Comparison of ENCODE assay signal across 24 mouse cellular contexts in the genomic region with DNA sequence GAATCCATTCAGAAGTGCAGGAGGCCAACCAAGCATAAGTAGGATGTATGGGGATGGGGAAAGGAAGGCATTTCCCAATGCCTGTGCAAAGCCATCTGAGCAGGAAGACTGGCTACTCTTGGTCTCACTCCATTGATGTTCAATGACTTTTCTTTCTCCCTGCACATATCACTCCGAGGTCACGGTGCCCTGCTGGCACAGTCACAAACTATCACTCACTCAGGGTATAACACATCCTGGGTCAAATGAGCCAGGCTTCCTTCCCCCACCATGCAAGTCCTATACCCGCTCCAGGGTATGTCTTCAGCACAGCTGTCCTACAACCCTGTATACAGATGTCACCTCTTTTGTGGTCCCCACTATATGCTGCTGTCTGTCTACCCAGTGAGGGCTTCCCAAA. TPM values are rescaled to one million over a fixed set of nuclear protein-coding genes. Genes with fewer than 3 reads are reported as not detected.
A peak's percentile ranks its signal among the peaks of the same experiment; 100 is the strongest.
DNase-seq lines count a peak whose midpoint lies in the region; ATAC-seq and TF ChIP-seq lines count a peak whose summit lies in the region.
"Had no signal": no experiment of that assay in that cellular context is flagged by ENCODE, and none has a peak within 500 bp of the region (broad histone marks: within the 10 kb centered on the region; RNA-seq: fewer than 3 reads in every experiment).

No protein-coding gene starts in this region.

- no peaks in the 10 kb centered on the region for H3K27me3 ChIP-seq in hindbrain, embryonic 13.5 days
- H3K27me3 ChIP-seq in hindbrain, embryonic 12.5 days = no peaks in the 10 kb centered on the region
- no peaks in the 10 kb centered on the region for H3K27me3 ChIP-seq in midbrain, embryonic 16.5 days (ENCODE audit: control insufficient read depth, insufficient read depth, low read depth, low read length)
- no peaks in the 10 kb centered on the region for H3K27me3 ChIP-seq in midbrain, embryonic 14.5 days (ENCODE audit: control insufficient read depth, insufficient read depth, low read length)
- no peaks in the 10 kb centered on the region for H3K27me3 ChIP-seq in midbrain, postnatal 0 days (ENCODE audit: insufficient read depth, low read length)
- H3K27me3 ChIP-seq: neural tube, embryonic 13.5 days had no signal

- H3K36me3 ChIP-seq in hindbrain, embryonic 13.5 days = peaks cover 50% of the 10 kb centered on the region
- H3K36me3 ChIP-seq in hindbrain, embryonic 12.5 days = peaks cover 40% of the 10 kb centered on the region
- peaks cover 22% of the 10 kb centered on the region; the same call in 1 of the 2 replicates for H3K36me3 ChIP-seq in midbrain, embryonic 16.5 days (ENCODE audit: control insufficient read depth, insufficient read depth, low read length)
- peaks cover 42% of the 10 kb centered on the region for H3K36me3 ChIP-seq in midbrain, embryonic 14.5 days (ENCODE audit: control insufficient read depth, insufficient read depth, low read length)
- H3K36me3 ChIP-seq in midbrain, postnatal 0 days (ENCODE audit: insufficient read depth, low read length) = peaks cover 32% of the 10 kb centered on the region

- H3K4me2 ChIP-seq in hindbrain, embryonic 13.5 days = no peak overlapping the region
- no peak overlapping the region for H3K4me2 ChIP-seq in hindbrain, embryonic 12.5 days (replicated peaks)
- no peak overlapping the region for H3K4me2 ChIP-seq in midbrain, embryonic 16.5 days (ENCODE audit: low read length)
- H3K4me2 ChIP-seq in midbrain, embryonic 14.5 days (ENCODE audit: low read length) = no peak overlapping the region
- H3K4me2 ChIP-seq in midbrain, postnatal 0 days (ENCODE audit: low read depth, low read length, poor library complexity, severe bottlenecking) = peak overlapping the region; percentile 18; the same call in 1 of the 2 replicates
- H3K4me2 ChIP-seq: neural tube, embryonic 13.5 days had no signal

- H3K4me3 ChIP-seq in hindbrain, embryonic 13.5 days = no peak overlapping the region
- no peak overlapping the region for H3K4me3 ChIP-seq in hindbrain, embryonic 12.5 days
- no peak overlapping the region for H3K4me3 ChIP-seq in midbrain, embryonic 16.5 days (ENCODE audit: low read depth, low read length)
- no peak overlapping the region for H3K4me3 ChIP-seq in midbrain, embryonic 14.5 days (replicated peaks; ENCODE audit: low read depth, low read length)
- no peak overlapping the region for H3K4me3 ChIP-seq in midbrain, postnatal 0 days (ENCODE audit: low read depth, low read length)
- H3K4me3 ChIP-seq: forebrain, embryonic 10.5 days; neural tube, embryonic 13.5 days had no signal

- H3K9me3 ChIP-seq in hindbrain, embryonic 13.5 days = no peaks in the 10 kb centered on the region
- H3K9me3 ChIP-seq in hindbrain, embryonic 12.5 days (replicated peaks) = no peaks in the 10 kb centered on the region
- H3K9me3 ChIP-seq in midbrain, embryonic 16.5 days (replicated peaks; ENCODE audit: control insufficient read depth, low read length, poor library complexity, severe bottlenecking) = no peaks in the 10 kb centered on the region
- H3K9me3 ChIP-seq in midbrain, embryonic 14.5 days (ENCODE audit: control insufficient read depth, low read length) = no peaks in the 10 kb centered on the region
- no peaks in the 10 kb centered on the region for H3K9me3 ChIP-seq in midbrain, postnatal 0 days (ENCODE audit: low read length)
- H3K9me3 ChIP-seq: forebrain, embryonic 10.5 days; neural tube, embryonic 13.5 days had no signal

- no peak for TF ChIP-seq CTCF in midbrain, postnatal 0 days (IDR thresholded peaks at IDR 0.05)

- no peak overlapping the region for H3K27ac ChIP-seq in hindbrain, embryonic 13.5 days
- H3K27ac ChIP-seq in hindbrain, embryonic 12.5 days = no peak overlapping the region
- peak overlapping the region; percentile 43; the same call in 1 of the 2 replicates for H3K27ac ChIP-seq in midbrain, embryonic 16.5 days (ENCODE audit: low read length)
- H3K27ac ChIP-seq in midbrain, embryonic 14.5 days (replicated peaks; ENCODE audit: low read depth, low read length) = no peak overlapping the region
- peak overlapping the region; percentile 52; the same call in 1 of the 2 replicates for H3K27ac ChIP-seq in midbrain, postnatal 0 days (ENCODE audit: low read depth, low read length)
- H3K27ac ChIP-seq: forebrain, embryonic 10.5 days; neural tube, embryonic 13.5 days had no signal

- H3K9ac ChIP-seq in hindbrain, embryonic 13.5 days = peak overlapping the region; percentile 21; the same call in 1 of the 2 replicates
- H3K9ac ChIP-seq in hindbrain, embryonic 12.5 days = no peak overlapping the region
- 0 out of 2 replicates have a peak overlapping the region, but pooled peaks have one; percentile 5 for H3K9ac ChIP-seq in midbrain, embryonic 16.5 days (ENCODE audit: low read depth, low read length)
- no peak overlapping the region for H3K9ac ChIP-seq in midbrain, embryonic 14.5 days (replicated peaks; ENCODE audit: low read length)
- H3K9ac ChIP-seq in midbrain, postnatal 0 days (replicated peaks; ENCODE audit: low read length, poor library complexity, severe bottlenecking) = no peak overlapping the region
- H3K9ac ChIP-seq: liver, postnatal 0 days; neural tube, embryonic 13.5 days had no signal

- 80% methylated on average over 3 of the region's 3 CpGs for WGBS in hindbrain, embryonic 13.5 days
- 88% methylated on average over 3 of the region's 3 CpGs for WGBS in hindbrain, embryonic 12.5 days
- WGBS in midbrain, embryonic 16.5 days = 87% methylated on average over 3 of the region's 3 CpGs
- WGBS in midbrain, embryonic 14.5 days = 89% methylated on average over 3 of the region's 3 CpGs
- 95% methylated on average over 3 of the region's 3 CpGs for WGBS in midbrain, postnatal 0 days

- ATAC-seq in hindbrain, embryonic 13.5 days (ENCODE audit: low FRiP score) = no peak
- no peak for ATAC-seq in hindbrain, embryonic 12.5 days (ENCODE audit: low FRiP score)
- no peak for ATAC-seq in midbrain, embryonic 16.5 days
- no peak for ATAC-seq in midbrain, embryonic 14.5 days (ENCODE audit: low FRiP score, low TSS enrichment)
- no peak for ATAC-seq in midbrain, postnatal 0 days (ENCODE audit: low FRiP score)
- ATAC-seq: liver, postnatal 0 days had no signal

- no peak for DNase-seq in midbrain, embryonic 14.5 days
- DNase-seq in adrenal gland, postnatal 14 days = peak; percentile 72
- DNase-seq in midbrain, postnatal 0 days (ENCODE audit: low spot score) = no peak
- no peak for DNase-seq in gastrocnemius, postnatal 25 days
- no peak for DNase-seq in right cerebral cortex, adult 18-20 months
- DNase-seq: B cell, adult 2 months; cerebellum, adult 11-12 months; cerebellum, postnatal 36 days; gastrocnemius, postnatal 36 days; kidney, adult 2 months; kidney, postnatal 10 days; liver, postnatal 0 days; lung, postnatal 10 days; thymus, postnatal 14 days had no signal

- peaks cover 49% of the 10 kb centered on the region for H3K4me1 ChIP-seq in hindbrain, embryonic 13.5 days (replicated peaks)
- peaks cover 26% of the 10 kb centered on the region for H3K4me1 ChIP-seq in hindbrain, embryonic 12.5 days
- peaks cover 18% of the 10 kb centered on the region for H3K4me1 ChIP-seq in midbrain, embryonic 16.5 days (ENCODE audit: control insufficient read depth, insufficient read depth, low read length)
- peaks cover 17% of the 10 kb centered on the region for H3K4me1 ChIP-seq in midbrain, embryonic 14.5 days (ENCODE audit: control insufficient read depth, insufficient read depth, low read length)
- peaks cover 12% of the 10 kb centered on the region for H3K4me1 ChIP-seq in midbrain, postnatal 0 days (ENCODE audit: insufficient read depth, low read length)

RNA-seq across cellular contexts. Expression of a gene that starts 30.0 kb away (rescaled TPM):
- polyA plus RNA-seq in hindbrain, embryonic 13.5 days (2015; fragmentation: Nextera tagmentation; extraction: Ambion mirVana) = 17.7 and 18.4 TPM in 2 replicates
- 18.7 TPM in 2 replicates for polyA plus RNA-seq in hindbrain, embryonic 12.5 days (2016; fragmentation: Nextera tagmentation; extraction: Ambion mirVana)
- 24.5 and 25.9 TPM in 2 replicates for polyA plus RNA-seq in midbrain, embryonic 16.5 days (2015; fragmentation: Nextera tagmentation; extraction: Ambion mirVana)
- polyA plus RNA-seq in midbrain, embryonic 14.5 days (2014; fragmentation: Nextera tagmentation; extraction: Ambion mirVana) = 22.0 and 23.2 TPM in 2 replicates
- total RNA-seq in adrenal gland, postnatal 14 days (2021) = 24.9 and 32.2 TPM in 2 replicates
- 127 and 131 TPM in 2 replicates for total RNA-seq in midbrain, postnatal 0 days (2014; rRNA removed)
- polyA plus RNA-seq in midbrain, postnatal 0 days (2015; fragmentation: Nextera tagmentation; extraction: Ambion mirVana) = 22.2 and 23.4 TPM in 2 replicates
- 10 to 100 TPM; 38.9 to 56.7 TPM for total RNA-seq in gastrocnemius, postnatal 25 days (2021)

RNA-seq across cellular contexts. Expression of a gene that starts 35.1 kb away (rescaled TPM):
- polyA plus RNA-seq in hindbrain, embryonic 13.5 days (2015; fragmentation: Nextera tagmentation; extraction: Ambion mirVana) = 31.6 and 31.9 TPM in 2 replicates
- 56.4 and 58.0 TPM in 2 replicates for polyA plus RNA-seq in hindbrain, embryonic 12.5 days (2016; fragmentation: Nextera tagmentation; extraction: Ambion mirVana)
- polyA plus RNA-seq in midbrain, embryonic 16.5 days (2015; fragmentation: Nextera tagmentation; extraction: Ambion mirVana) = 24.2 and 27.9 TPM in 2 replicates
- polyA plus RNA-seq in midbrain, embryonic 14.5 days (2014; fragmentation: Nextera tagmentation; extraction: Ambion mirVana) = 19.4 and 28.7 TPM in 2 replicates
- total RNA-seq in adrenal gland, postnatal 14 days (2021) = 30.9 and 33.1 TPM in 2 replicates
- 16.2 and 16.8 TPM in 2 replicates for total RNA-seq in midbrain, postnatal 0 days (2014; rRNA removed)
- polyA plus RNA-seq in midbrain, postnatal 0 days (2015; fragmentation: Nextera tagmentation; extraction: Ambion mirVana) = 17.8 and 20.7 TPM in 2 replicates
- total RNA-seq in gastrocnemius, postnatal 25 days (2021) = 10 to 100 TPM; 13.3 TPM

RNA-seq across cellular contexts. Expression of a gene that starts 38.5 kb away (rescaled TPM):
- 0.82 and 0.98 TPM in 2 replicates for polyA plus RNA-seq in hindbrain, embryonic 13.5 days (2015; fragmentation: Nextera tagmentation; extraction: Ambion mirVana)
- polyA plus RNA-seq in hindbrain, embryonic 12.5 days (2016; fragmentation: Nextera tagmentation; extraction: Ambion mirVana) = 0.77 and 0.88 TPM in 2 replicates
- polyA plus RNA-seq in midbrain, embryonic 16.5 days (2015; fragmentation: Nextera tagmentation; extraction: Ambion mirVana) = 0.87 and 0.90 TPM in 2 replicates
- 0.46 and 0.51 TPM in 2 replicates for polyA plus RNA-seq in midbrain, embryonic 14.5 days (2014; fragmentation: Nextera tagmentation; extraction: Ambion mirVana)
- total RNA-seq in adrenal gland, postnatal 14 days (2021) = 0.30 TPM in 2 replicates
- total RNA-seq in midbrain, postnatal 0 days (2014; rRNA removed) = 0.66 and 1.4 TPM in 2 replicates
- 0.56 and 0.67 TPM in 2 replicates for polyA plus RNA-seq in midbrain, postnatal 0 days (2015; fragmentation: Nextera tagmentation; extraction: Ambion mirVana)
- total RNA-seq in gastrocnemius, postnatal 25 days (2021) = under 1 TPM; 0.08 to 0.20 TPM

RNA-seq across cellular contexts. Expression of a gene that starts 58.6 kb away (rescaled TPM):
- 0.26 and 0.66 TPM in 2 replicates for polyA plus RNA-seq in hindbrain, embryonic 13.5 days (2015; fragmentation: Nextera tagmentation; extraction: Ambion mirVana)
- polyA plus RNA-seq in hindbrain, embryonic 12.5 days (2016; fragmentation: Nextera tagmentation; extraction: Ambion mirVana) = 0.19 and 0.21 TPM in 2 replicates
- polyA plus RNA-seq in midbrain, embryonic 16.5 days (2015; fragmentation: Nextera tagmentation; extraction: Ambion mirVana) = 0.77 and 1.1 TPM in 2 replicates
- polyA plus RNA-seq in midbrain, embryonic 14.5 days (2014; fragmentation: Nextera tagmentation; extraction: Ambion mirVana) = 0.33 and 0.40 TPM in 2 replicates
- not detected in 2 replicates for total RNA-seq in adrenal gland, postnatal 14 days (2021)
- total RNA-seq in midbrain, postnatal 0 days (2014; rRNA removed) = 0.28 and 0.66 TPM in 2 replicates
- polyA plus RNA-seq in midbrain, postnatal 0 days (2015; fragmentation: Nextera tagmentation; extraction: Ambion mirVana) = 3.0 and 3.6 TPM in 2 replicates
- not detected for total RNA-seq in gastrocnemius, postnatal 25 days (2021)
- total RNA-seq: gastrocnemius, postnatal 36 days; heart, adult 8-10 months; hematopoietic stem cell, adult 5-6 weeks; left cerebral cortex, postnatal 36 days; liver, adult 2 months; megakaryocyte progenitor cell, adult 5-6 weeks had no signal
- polyA plus RNA-seq: forebrain, embryonic 10.5 days; liver, adult 2 months; liver, postnatal 0 days had no signal

Comparison
In these comparisons a context has a peak if more than half of its experiments do, and no peak if none do; other contexts are left out.
1. H3K27ac ChIP-seq: peak in midbrain, embryonic 16.5 days (single experiment) and midbrain, postnatal 0 days (single experiment); none in hindbrain, embryonic 13.5 days (single experiment), hindbrain, embryonic 12.5 days (single experiment) and midbrain, embryonic 14.5 days (single experiment).
2. H3K9ac ChIP-seq: peak in hindbrain, embryonic 13.5 days (single experiment) and midbrain, embryonic 16.5 days (single experiment); none in hindbrain, embryonic 12.5 days (single experiment), midbrain, embryonic 14.5 days (single experiment) and midbrain, postnatal 0 days (single experiment).